Comparison of ENCODE assay signal across 18 mouse cellular contexts in the genomic region with DNA sequence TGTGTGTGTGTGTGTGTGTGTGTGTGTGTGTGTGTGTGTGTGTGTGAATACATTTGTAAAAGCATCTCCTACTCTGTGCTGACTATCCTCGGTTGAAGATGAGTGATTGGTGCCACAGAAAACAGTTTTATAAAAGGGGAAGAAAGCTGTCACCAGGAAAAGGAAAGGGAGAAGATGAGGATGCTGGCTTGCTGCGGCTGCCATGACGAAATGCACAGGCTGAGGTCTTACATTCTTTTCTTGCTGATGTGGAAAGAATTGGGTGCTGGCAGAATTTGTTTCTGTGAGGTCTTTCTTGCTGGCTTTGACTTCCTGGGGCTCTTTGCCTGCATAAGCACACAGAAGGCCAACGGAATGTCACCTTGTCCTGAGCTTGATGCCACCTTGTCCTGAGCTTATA.
A peak's percentile ranks its signal among the peaks of the same experiment; 100 is the strongest.
DNase-seq lines count a peak whose midpoint lies in the region; ATAC-seq and TF ChIP-seq lines count a peak whose summit lies in the region.
"Had no signal": no experiment of that assay in that cellular context is flagged by ENCODE, and none has a peak within 500 bp of the region (broad histone marks: within the 10 kb centered on the region; RNA-seq: fewer than 3 reads in every experiment).

No protein-coding gene starts in this region.

- no peak for TF ChIP-seq POLR2A in kidney, adult 2 months (IDR thresholded peaks at IDR 0.05; ENCODE audit: low read depth, low read length)

- no peaks in the 10 kb centered on the region for H3K36me3 ChIP-seq in forebrain, embryonic 12.5 days (replicated peaks)
- H3K36me3 ChIP-seq in forebrain, embryonic 11.5 days (ENCODE audit: control insufficient read depth, insufficient read depth, low read length), result no peaks in the 10 kb centered on the region
- no peaks in the 10 kb centered on the region for H3K36me3 ChIP-seq in kidney, embryonic 16.5 days (ENCODE audit: insufficient read depth, low read length)
- no peaks in the 10 kb centered on the region for H3K36me3 ChIP-seq in kidney, adult 2 months (ENCODE audit: control insufficient read depth, insufficient read depth, low read length)
- H3K36me3 ChIP-seq in embryonic facial prominence, embryonic 13.5 days, result no peaks in the 10 kb centered on the region
- H3K36me3 ChIP-seq: liver, embryonic 15.5 days had no signal

- no peak overlapping the region for H3K9ac ChIP-seq in forebrain, embryonic 12.5 days
- H3K9ac ChIP-seq in forebrain, embryonic 11.5 days (ENCODE audit: low read length), result no peak overlapping the region
- no peak overlapping the region for H3K9ac ChIP-seq in kidney, embryonic 16.5 days (replicated peaks; ENCODE audit: low read length)
- H3K9ac ChIP-seq in embryonic facial prominence, embryonic 13.5 days, result no peak overlapping the region
- H3K9ac ChIP-seq: liver, embryonic 15.5 days had no signal

- peaks cover 21% of the 10 kb centered on the region for H3K4me1 ChIP-seq in forebrain, embryonic 12.5 days
- H3K4me1 ChIP-seq in forebrain, embryonic 11.5 days (replicated peaks; ENCODE audit: control insufficient read depth, insufficient read depth, low read length), result peaks cover 6% of the 10 kb centered on the region; the same call in 1 of the 2 replicates
- H3K4me1 ChIP-seq in kidney, embryonic 16.5 days (ENCODE audit: insufficient read depth, low read length), result peaks cover 29% of the 10 kb centered on the region
- H3K4me1 ChIP-seq in kidney, adult 2 months (ENCODE audit: control insufficient read depth, insufficient read depth, low read length), result no peaks in the 10 kb centered on the region
- peaks cover 72% of the 10 kb centered on the region for H3K4me1 ChIP-seq in embryonic facial prominence, embryonic 13.5 days
- H3K4me1 ChIP-seq: liver, embryonic 15.5 days had no signal

- DNase-seq in forebrain, embryonic 11.5 days (ENCODE audit: low spot score), result no peak
- DNase-seq in kidney, adult 2 months, result no peak
- no peak for DNase-seq in left cerebral cortex, adult 9 months (ENCODE audit: low spot score in 2 of 2)
- DNase-seq in spleen, adult 18-20 months, result no peak
- DNase-seq: adrenal gland, adult 2 months; cerebellum, postnatal 14 days; gastrocnemius, adult 2 months; kidney, adult 8-10 months; liver; thymus, adult 2 months; thymus, postnatal 4 days had no signal

- H3K4me2 ChIP-seq in forebrain, embryonic 12.5 days, result no peak overlapping the region
- H3K4me2 ChIP-seq in forebrain, embryonic 11.5 days (ENCODE audit: low read depth, low read length, severe bottlenecking), result no peak overlapping the region
- no peak overlapping the region for H3K4me2 ChIP-seq in kidney, embryonic 16.5 days (replicated peaks; ENCODE audit: low read depth, low read length)
- no peak overlapping the region for H3K4me2 ChIP-seq in embryonic facial prominence, embryonic 13.5 days
- H3K4me2 ChIP-seq: liver, embryonic 15.5 days; midbrain, embryonic 11.5 days had no signal

- 66% methylated on average over 4 of the region's 4 CpGs for WGBS in forebrain, embryonic 12.5 days
- 75% methylated on average over 4 of the region's 4 CpGs for WGBS in forebrain, embryonic 11.5 days
- WGBS in kidney, embryonic 16.5 days, result 73% methylated on average over 4 of the region's 4 CpGs
- 82% methylated on average over 4 of the region's 4 CpGs for WGBS in kidney, adult 2 months
- 69% methylated on average over 4 of the region's 4 CpGs for WGBS in embryonic facial prominence, embryonic 13.5 days

- peaks cover 4% of the 10 kb centered on the region; the same call in 1 of the 2 replicates for H3K27me3 ChIP-seq in forebrain, embryonic 12.5 days
- no peaks in the 10 kb centered on the region for H3K27me3 ChIP-seq in forebrain, embryonic 11.5 days (ENCODE audit: control insufficient read depth, insufficient read depth, low read length)
- H3K27me3 ChIP-seq in kidney, embryonic 16.5 days (ENCODE audit: insufficient read depth, low read length), result no peaks in the 10 kb centered on the region
- H3K27me3 ChIP-seq in kidney, adult 2 months (replicated peaks; ENCODE audit: control insufficient read depth, insufficient read depth, low read length), result no peaks in the 10 kb centered on the region
- no peaks in the 10 kb centered on the region for H3K27me3 ChIP-seq in embryonic facial prominence, embryonic 13.5 days
- H3K27me3 ChIP-seq: liver, embryonic 15.5 days had no signal

- no peaks in the 10 kb centered on the region for H3K9me3 ChIP-seq in forebrain, embryonic 12.5 days
- H3K9me3 ChIP-seq in forebrain, embryonic 11.5 days (ENCODE audit: control insufficient read depth, low read length), result no peaks in the 10 kb centered on the region
- no peaks in the 10 kb centered on the region for H3K9me3 ChIP-seq in kidney, embryonic 16.5 days (ENCODE audit: low read length)
- H3K9me3 ChIP-seq in embryonic facial prominence, embryonic 13.5 days, result no peaks in the 10 kb centered on the region
- H3K9me3 ChIP-seq: liver, embryonic 15.5 days had no signal

- 0 out of 2 replicates have a peak overlapping the region, but pooled peaks have one; percentile 13 for H3K27ac ChIP-seq in forebrain, embryonic 12.5 days
- no peak overlapping the region for H3K27ac ChIP-seq in forebrain, embryonic 11.5 days (ENCODE audit: low read depth, low read length)
- peak overlapping the region; percentile 17; the same call in 1 of the 2 replicates for H3K27ac ChIP-seq in kidney, embryonic 16.5 days (ENCODE audit: low read length)
- no peak overlapping the region for H3K27ac ChIP-seq in kidney, adult 2 months (ENCODE audit: insufficient read depth, low read depth, low read length)
- H3K27ac ChIP-seq in embryonic facial prominence, embryonic 13.5 days, result peak overlapping the region; percentile 28; the same call in 1 of the 2 replicates
- H3K27ac ChIP-seq: gastrocnemius, adult 2 months; liver, embryonic 15.5 days; macrophage; stomach, postnatal 0 days had no signal

- no peak overlapping the region for H3K4me3 ChIP-seq in forebrain, embryonic 12.5 days (replicated peaks)
- no peak overlapping the region for H3K4me3 ChIP-seq in forebrain, embryonic 11.5 days (ENCODE audit: low read depth, low read length)
- H3K4me3 ChIP-seq in kidney, embryonic 16.5 days (ENCODE audit: low read length), result no peak overlapping the region
- no peak overlapping the region for H3K4me3 ChIP-seq in kidney, adult 2 months (ENCODE audit: insufficient read depth, low read depth, low read length)
- no peak overlapping the region for H3K4me3 ChIP-seq in embryonic facial prominence, embryonic 13.5 days
- H3K4me3 ChIP-seq: gastrocnemius, adult 2 months; liver, embryonic 15.5 days had no signal

- no peak for ATAC-seq in forebrain, embryonic 12.5 days (ENCODE audit: low FRiP score)
- ATAC-seq in forebrain, embryonic 11.5 days (replicated peaks; ENCODE audit: low FRiP score), result no peak
- no peak for ATAC-seq in kidney, embryonic 16.5 days (ENCODE audit: low FRiP score, low TSS enrichment)
- no peak for ATAC-seq in embryonic facial prominence, embryonic 13.5 days (ENCODE audit: insufficient number of reproducible peaks, insufficient read depth, low FRiP score, low TSS enrichment, low read depth)

- no peak for TF ChIP-seq CTCF in kidney, adult 2 months (conservative IDR thresholded peaks at IDR 0.05; ENCODE audit: insufficient read depth, insufficient read length, low read depth, low read length)

Comparison
In these comparisons a context has a peak if more than half of its experiments do, and no peak if none do; other contexts are left out.
1. H3K27ac ChIP-seq: peak in forebrain, embryonic 12.5 days (single experiment), kidney, embryonic 16.5 days (single experiment) and embryonic facial prominence, embryonic 13.5 days (single experiment); none in forebrain, embryonic 11.5 days (single experiment) and kidney, adult 2 months (single experiment).